Mouse (Mus musculus) olfactory bulb, adult 2 months (tissue): ENCODE results near the gene Wap.

Experiments used
- CTCF ChIP-seq: fragments of 200-500 bp; IDR thresholded peaks from 2 replicates; pipeline ENCODE4 v1.5.1; 2012; ENCODE audit warnings: low read depth, mild to moderate bottlenecking, low read length, moderate library complexity; ENCODE audit not compliant: insufficient read depth
- POLR2A ChIP-seq: fragments of 200-500 bp; IDR thresholded peaks from 2 replicates; pipeline ENCODE4 v1.6.1; 2012; ENCODE audit warnings: mild to moderate bottlenecking, low read depth, low read length, moderate library complexity; ENCODE audit not compliant: insufficient read depth

DNA sequence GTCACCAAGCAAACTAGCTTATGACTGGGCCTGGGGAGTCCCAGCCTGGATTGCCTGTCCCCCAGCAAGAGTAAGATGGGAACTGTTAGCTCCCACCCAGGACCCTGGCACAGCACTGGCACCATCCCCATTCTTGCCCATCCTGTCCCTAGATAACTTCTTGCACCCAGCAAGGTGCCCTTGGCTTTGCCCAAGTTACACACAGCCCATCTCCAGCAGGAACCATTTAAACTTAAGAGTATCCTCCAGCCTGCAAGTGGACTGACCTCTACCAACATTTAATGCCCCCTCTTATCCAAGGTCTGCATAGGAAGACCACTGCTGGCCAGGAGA is 33.9 kb downstream of the Wap start:
- TF ChIP-seq CTCF = no peak
- TF ChIP-seq POLR2A = no peak
